Mouse (Mus musculus): ENCODE measurements at regions not wholly inside any gene's neighbourhood (a gene's known extent, or its start where the extent isn't known, plus 50 kb on each side); places are given as distances from the start of the nearest gene placed in this dataset.

GRCm38 (mm10) chr16:15196855-15197254, 120.4 kb upstream of the Gm21897 start:
- Histone ChIP-seq H3K4me1 (replicated peaks; ENCODE audit: low read depth, low read length) (no peaks in the 10 kb centered on the region), H3K9me3 (ENCODE audit: low read length) (peaks cover 28% of the 10 kb centered on the region), H3K27me3 (ENCODE audit: insufficient read depth, low read length) (no peaks in the 10 kb centered on the region), H3K36me3 (ENCODE audit: insufficient read depth, low read length) (no peaks in the 10 kb centered on the region), H3K4me3 (replicated peaks; ENCODE audit: low read length) (no peak overlapping the region)
- no peak for TF ChIP-seq CTCF (conservative IDR thresholded peaks at IDR 0.05; ENCODE audit: low read length)
- TF ChIP-seq POU5F1 (IDR thresholded peaks at IDR 0.05; ENCODE audit: borderline replicate concordance, low read length), result no peak
- TF ChIP-seq NANOG (IDR thresholded peaks at IDR 0.05; ENCODE audit: borderline replicate concordance, low read length), result no peak

- H3K27me3 ChIP-seq (ENCODE audit: insufficient read depth, low read length), result no peaks in the 10 kb centered on the region
- H3K9me3 ChIP-seq (ENCODE audit: low read length), result no peaks in the 10 kb centered on the region
- H3K4me3 ChIP-seq (replicated peaks; ENCODE audit: low read length), result no peak overlapping the region
- H3K4me1 ChIP-seq (replicated peaks; ENCODE audit: low read depth, low read length), result no peaks in the 10 kb centered on the region
- no peak for TF ChIP-seq POU5F1 (IDR thresholded peaks at IDR 0.05; ENCODE audit: borderline replicate concordance, low read length)
- no peak for TF ChIP-seq CTCF (conservative IDR thresholded peaks at IDR 0.05; ENCODE audit: low read length)
- no peak for TF ChIP-seq NANOG (IDR thresholded peaks at IDR 0.05; ENCODE audit: borderline replicate concordance, low read length)
- H3K36me3 ChIP-seq (ENCODE audit: insufficient read depth, low read length), result no peaks in the 10 kb centered on the region
These were observed 101.3 kb upstream of the Gm21897 start for GRCm38 (mm10) chr16:15215921-15216320.

- no peaks in the 10 kb centered on the region for H3K36me3 ChIP-seq (ENCODE audit: insufficient read depth, low read length)
- H3K4me1 ChIP-seq (replicated peaks; ENCODE audit: low read depth, low read length), result no peaks in the 10 kb centered on the region
- H3K4me3 ChIP-seq (replicated peaks; ENCODE audit: low read length), result no peak overlapping the region
- no peaks in the 10 kb centered on the region for H3K27me3 ChIP-seq (ENCODE audit: insufficient read depth, low read length)
- peaks cover 14% of the 10 kb centered on the region for H3K9me3 ChIP-seq (ENCODE audit: low read length)
- TF ChIP-seq NANOG (IDR thresholded peaks at IDR 0.05; ENCODE audit: borderline replicate concordance, low read length), result no peak
- no peak for TF ChIP-seq POU5F1 (IDR thresholded peaks at IDR 0.05; ENCODE audit: borderline replicate concordance, low read length)
- no peak for TF ChIP-seq CTCF (conservative IDR thresholded peaks at IDR 0.05; ENCODE audit: low read length)
These were observed 96.2 kb upstream of the Gm21897 start for GRCm38 (mm10) chr16:15220961-15221547.

- no peak for TF ChIP-seq POU5F1 (IDR thresholded peaks at IDR 0.05; ENCODE audit: borderline replicate concordance, low read length)
- no peak for TF ChIP-seq CTCF (conservative IDR thresholded peaks at IDR 0.05; ENCODE audit: low read length)
- TF ChIP-seq NANOG (IDR thresholded peaks at IDR 0.05; ENCODE audit: borderline replicate concordance, low read length), result no peak
- Histone ChIP-seq H3K4me1 (replicated peaks; ENCODE audit: low read depth, low read length) (no peaks in the 10 kb centered on the region), H3K4me3 (replicated peaks; ENCODE audit: low read length) (no peak overlapping the region), H3K36me3 (ENCODE audit: insufficient read depth, low read length) (no peaks in the 10 kb centered on the region), H3K27me3 (ENCODE audit: insufficient read depth, low read length) (no peaks in the 10 kb centered on the region), H3K9me3 (ENCODE audit: low read length) (no peaks in the 10 kb centered on the region)
These were observed 79.4 kb upstream of the Gm21897 start for GRCm38 (mm10) chr16:15237836-15238235.

DNA sequence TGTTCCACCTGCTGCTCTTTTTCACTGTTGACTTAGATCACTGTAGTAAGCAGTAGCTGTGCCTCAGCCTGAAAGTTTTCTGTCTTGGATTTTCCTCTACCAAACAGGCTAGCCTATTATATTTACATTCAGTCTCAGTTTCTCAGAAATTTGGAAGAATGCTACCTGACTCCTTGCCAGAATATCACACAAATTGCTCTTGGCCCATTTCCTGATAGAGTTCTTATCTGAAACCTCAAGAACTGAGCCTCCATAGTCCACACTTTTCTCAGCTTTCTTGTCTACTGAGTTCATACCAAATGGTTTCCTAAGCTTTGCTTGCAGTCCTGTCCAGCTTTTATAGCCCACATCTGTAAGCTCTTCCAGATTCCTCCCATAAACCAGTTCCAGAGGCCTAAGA, 78.8 kb upstream of the Gm21897 start:
- TF ChIP-seq CTCF (conservative IDR thresholded peaks at IDR 0.05; ENCODE audit: low read length), result no peak
- TF ChIP-seq NANOG (IDR thresholded peaks at IDR 0.05; ENCODE audit: borderline replicate concordance, low read length), result no peak
- TF ChIP-seq POU5F1 (IDR thresholded peaks at IDR 0.05; ENCODE audit: borderline replicate concordance, low read length), result no peak
- H3K9me3 ChIP-seq (ENCODE audit: low read length), result no peaks in the 10 kb centered on the region
- H3K4me1 ChIP-seq (replicated peaks; ENCODE audit: low read depth, low read length), result no peaks in the 10 kb centered on the region
- no peaks in the 10 kb centered on the region for H3K36me3 ChIP-seq (ENCODE audit: insufficient read depth, low read length)
- no peaks in the 10 kb centered on the region for H3K27me3 ChIP-seq (ENCODE audit: insufficient read depth, low read length)
- H3K4me3 ChIP-seq (replicated peaks; ENCODE audit: low read length), result no peak overlapping the region

GRCm38 (mm10) chr16:15250186-15250585, 67.1 kb upstream of the Gm21897 start:
- Histone ChIP-seq H3K9me3 (ENCODE audit: low read length) (no peaks in the 10 kb centered on the region), H3K36me3 (ENCODE audit: insufficient read depth, low read length) (no peaks in the 10 kb centered on the region), H3K27me3 (ENCODE audit: insufficient read depth, low read length) (no peaks in the 10 kb centered on the region), H3K4me3 (replicated peaks; ENCODE audit: low read length) (no peak overlapping the region), H3K4me1 (replicated peaks; ENCODE audit: low read depth, low read length) (no peaks in the 10 kb centered on the region)
- TF ChIP-seq CTCF (conservative IDR thresholded peaks at IDR 0.05; ENCODE audit: low read length) (no peak), NANOG (IDR thresholded peaks at IDR 0.05; ENCODE audit: borderline replicate concordance, low read length) (no peak), POU5F1 (IDR thresholded peaks at IDR 0.05; ENCODE audit: borderline replicate concordance, low read length) (no peak)

- TF ChIP-seq POU5F1 (IDR thresholded peaks at IDR 0.05; ENCODE audit: borderline replicate concordance, low read length), result no peak
- no peak for TF ChIP-seq NANOG (IDR thresholded peaks at IDR 0.05; ENCODE audit: borderline replicate concordance, low read length)
- no peaks in the 10 kb centered on the region for H3K4me1 ChIP-seq (replicated peaks; ENCODE audit: low read depth, low read length)
- no peak overlapping the region for H3K4me3 ChIP-seq (replicated peaks; ENCODE audit: low read length)
- no peaks in the 10 kb centered on the region for H3K9me3 ChIP-seq (ENCODE audit: low read length)
- H3K27me3 ChIP-seq (ENCODE audit: insufficient read depth, low read length), result no peaks in the 10 kb centered on the region
- no peaks in the 10 kb centered on the region for H3K36me3 ChIP-seq (ENCODE audit: insufficient read depth, low read length)
These were observed 65.6 kb upstream of the Gm21897 start for GRCm38 (mm10) chr16:15251686-15252085.

DNA sequence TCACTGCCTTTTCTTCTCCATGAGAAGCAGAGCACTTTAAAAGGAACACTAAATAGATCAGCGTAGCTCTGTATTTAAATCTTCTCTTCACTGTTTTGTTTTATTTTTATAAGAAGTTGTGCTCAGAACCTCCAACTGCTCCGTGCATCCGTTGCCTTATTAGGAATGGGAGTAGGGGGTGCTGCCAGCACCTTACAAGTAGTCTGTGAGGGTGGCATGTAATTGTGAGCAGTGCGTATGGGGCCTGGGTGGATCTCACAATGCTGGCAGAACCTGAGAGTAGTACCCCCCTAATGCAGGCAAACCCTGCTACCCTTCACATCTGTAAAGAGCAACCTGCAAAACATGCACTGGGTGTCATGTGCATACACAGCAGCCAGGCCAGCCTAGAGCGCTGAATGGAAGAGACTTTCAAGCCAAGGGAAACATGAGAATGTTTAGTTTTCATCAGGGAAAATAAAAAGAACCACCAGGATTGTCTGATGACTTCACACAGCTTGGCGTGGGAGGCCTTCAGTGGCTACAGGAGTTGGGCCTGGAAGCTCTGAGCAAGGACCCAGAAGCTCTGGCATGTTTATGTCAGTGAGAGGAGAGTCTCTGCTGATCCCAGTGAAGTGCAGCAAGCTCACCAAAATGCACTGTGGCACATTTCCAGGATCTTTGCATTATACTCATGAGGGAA, 64.5 kb upstream of the Gm21897 start:
- TF ChIP-seq NANOG (IDR thresholded peaks at IDR 0.05; ENCODE audit: borderline replicate concordance, low read length) (no peak), CTCF (conservative IDR thresholded peaks at IDR 0.05; ENCODE audit: low read length) (no peak), POU5F1 (IDR thresholded peaks at IDR 0.05; ENCODE audit: borderline replicate concordance, low read length) (no peak)
- Histone ChIP-seq H3K4me1 (replicated peaks; ENCODE audit: low read depth, low read length) (no peaks in the 10 kb centered on the region), H3K36me3 (ENCODE audit: insufficient read depth, low read length) (no peaks in the 10 kb centered on the region), H3K27me3 (ENCODE audit: insufficient read depth, low read length) (no peaks in the 10 kb centered on the region), H3K4me3 (replicated peaks; ENCODE audit: low read length) (no peak overlapping the region), H3K9me3 (ENCODE audit: low read length) (no peaks in the 10 kb centered on the region)

DNA sequence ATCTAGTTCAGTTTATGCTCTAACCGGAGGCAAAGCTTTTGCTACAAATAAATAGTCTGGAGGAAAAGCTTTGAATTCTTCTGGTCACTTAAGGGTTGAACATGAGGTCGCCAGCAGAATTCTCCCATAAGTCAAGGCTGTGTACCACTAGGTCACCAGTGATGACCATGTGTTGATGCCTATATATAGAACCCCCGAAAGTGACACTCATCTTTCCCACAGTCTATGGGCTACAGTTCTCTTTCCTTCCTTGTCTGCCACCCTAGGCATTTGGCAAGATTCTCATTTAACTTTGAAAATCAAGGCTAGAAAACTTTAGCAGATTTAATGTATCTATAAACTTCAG, 63.9 kb upstream of the Gm21897 start:
- no peak overlapping the region for H3K4me3 ChIP-seq (replicated peaks; ENCODE audit: low read length)
- no peaks in the 10 kb centered on the region for H3K9me3 ChIP-seq (ENCODE audit: low read length)
- no peak for TF ChIP-seq NANOG (IDR thresholded peaks at IDR 0.05; ENCODE audit: borderline replicate concordance, low read length)
- TF ChIP-seq CTCF (conservative IDR thresholded peaks at IDR 0.05; ENCODE audit: low read length), result no peak
- TF ChIP-seq POU5F1 (IDR thresholded peaks at IDR 0.05; ENCODE audit: borderline replicate concordance, low read length), result no peak
- no peaks in the 10 kb centered on the region for H3K27me3 ChIP-seq (ENCODE audit: insufficient read depth, low read length)
- H3K4me1 ChIP-seq (replicated peaks; ENCODE audit: low read depth, low read length), result no peaks in the 10 kb centered on the region
- no peaks in the 10 kb centered on the region for H3K36me3 ChIP-seq (ENCODE audit: insufficient read depth, low read length)
